Mouse (Mus musculus): ENCODE measurements around the gene Atp2b2. TPM values are rescaled to one million over a fixed set of nuclear protein-coding genes. Genes with fewer than 3 reads are reported as not detected.
"Not testable (repeated sequence)": the region's sequence is repeated elsewhere in the genome, so short reads cannot be mapped to it uniquely, and the experiment has no call there.

Atp2b2 gene
- polyA plus RNA-seq, 1 experiment from 2014 or later, result 0.35 TPM

DNA sequence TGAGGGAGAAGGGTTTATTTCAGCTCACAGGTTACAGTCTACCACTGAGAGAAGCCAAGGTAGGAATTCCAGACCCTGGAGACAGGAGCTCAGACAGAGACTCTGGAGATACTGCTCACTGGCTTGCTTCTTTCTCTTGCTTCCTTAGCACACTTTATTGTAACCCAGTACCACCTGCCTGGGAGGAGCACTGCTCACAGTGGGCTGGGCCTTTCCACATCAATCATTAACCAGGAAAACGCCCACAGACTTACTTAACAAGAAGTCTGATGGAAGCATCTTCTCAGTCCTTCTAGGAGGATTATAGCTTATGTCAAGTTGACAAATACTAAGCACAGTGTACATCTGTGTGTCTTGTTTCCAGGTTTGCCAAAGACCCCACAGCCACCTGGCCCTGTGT, 327.6 kb downstream of the Atp2b2 start:
- ATAC-seq, result no peak
- H3K36me3 ChIP-seq, result peaks cover 99% of the 10 kb centered on the region
- no peak overlapping the region for H3K9ac ChIP-seq
- H3K4me3 ChIP-seq, result no peak overlapping the region
- peaks cover 3% of the 10 kb centered on the region; the same call in 1 of the 2 replicates for H3K4me1 ChIP-seq
- WGBS (ENCODE audit: insufficient replicate concordance), result 61% methylated on average over 1 of the region's 1 CpGs
- H3K27me3 ChIP-seq (replicated peaks), result no peaks in the 10 kb centered on the region
- H3K4me2 ChIP-seq, result no peak overlapping the region
- H3K9me3 ChIP-seq (replicated peaks), result no peaks in the 10 kb centered on the region
- H3K27ac ChIP-seq, result no peak overlapping the region

- H3K27me3 ChIP-seq (replicated peaks), result no peaks in the 10 kb centered on the region
- 65% methylated on average over 2 of the region's 2 CpGs for WGBS (ENCODE audit: insufficient replicate concordance)
- no peak for ATAC-seq
- H3K4me1 ChIP-seq, result peaks cover 3% of the 10 kb centered on the region; the same call in 1 of the 2 replicates
- H3K9me3 ChIP-seq (replicated peaks), result no peaks in the 10 kb centered on the region
- no peak overlapping the region for H3K27ac ChIP-seq
- no peak overlapping the region for H3K4me3 ChIP-seq
- H3K4me2 ChIP-seq, result no peak overlapping the region
- peaks cover 99% of the 10 kb centered on the region for H3K36me3 ChIP-seq
- H3K9ac ChIP-seq, result no peak overlapping the region
Measured at GRCm38 (mm10) chr6:113714276-113714675, 328.1 kb downstream of the Atp2b2 start.

GRCm38 (mm10) chr6:113713389-113713788, 329.0 kb downstream of the Atp2b2 start:
- WGBS (ENCODE audit: insufficient replicate concordance), result 92% methylated on average over 5 of the region's 5 CpGs

DNA sequence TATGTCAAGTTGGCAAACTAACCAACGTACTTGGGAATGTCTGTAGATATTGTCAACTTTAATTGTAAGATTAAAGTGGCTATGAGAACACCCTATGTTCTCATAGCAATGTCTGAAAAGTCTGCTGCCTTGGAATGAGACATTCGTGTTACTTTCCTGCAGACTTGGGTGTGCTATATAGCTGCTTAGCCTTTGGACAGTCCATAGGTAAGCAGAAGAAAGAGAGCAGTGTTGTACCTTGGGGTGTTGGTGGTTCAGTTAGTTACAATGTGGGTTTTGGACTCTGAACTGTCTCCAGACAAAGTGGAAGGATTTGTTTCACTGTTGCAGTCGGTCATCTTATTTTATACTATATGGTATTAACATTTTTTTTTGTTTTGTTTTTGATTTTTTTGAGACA, 329.7 kb downstream of the Atp2b2 start:
- 86% methylated on average over 3 of the region's 3 CpGs for WGBS (ENCODE audit: insufficient replicate concordance)
- H3K9ac ChIP-seq, result no peak overlapping the region
- H3K4me2 ChIP-seq, result no peak overlapping the region
- no peaks in the 10 kb centered on the region for H3K4me1 ChIP-seq
- H3K9me3 ChIP-seq (replicated peaks), result no peaks in the 10 kb centered on the region
- ATAC-seq, result no peak
- no peak overlapping the region for H3K4me3 ChIP-seq
- peaks cover 99% of the 10 kb centered on the region for H3K36me3 ChIP-seq
- no peak overlapping the region for H3K27ac ChIP-seq
- no peaks in the 10 kb centered on the region for H3K27me3 ChIP-seq (replicated peaks)

More at GRCm38 (mm10) chr6:113713389-113713788, 329.0 kb downstream of the Atp2b2 start:
- not testable (repeated sequence) for H3K4me2 ChIP-seq; H3K9me3 ChIP-seq (replicated peaks); H3K27ac ChIP-seq; ATAC-seq; H3K4me1 ChIP-seq; H3K9ac ChIP-seq; H3K4me3 ChIP-seq; H3K27me3 ChIP-seq (replicated peaks)
- peaks cover 99% of the 10 kb centered on the region for H3K36me3 ChIP-seq

- WGBS (ENCODE audit: insufficient replicate concordance), result under 1% methylated on average over 106 of the region's 113 CpGs
- peak overlapping the region; percentile 96 for H3K4me3 ChIP-seq
- H3K4me2 ChIP-seq, result peak overlapping the region; percentile 94
- H3K27me3 ChIP-seq (replicated peaks), result no peaks in the 10 kb centered on the region
- peak overlapping the region; percentile 99 for H3K27ac ChIP-seq
- peaks cover 67% of the 10 kb centered on the region for H3K36me3 ChIP-seq
- no peaks in the 10 kb centered on the region for H3K9me3 ChIP-seq (replicated peaks)
- ATAC-seq, result no peak
- H3K4me1 ChIP-seq, result peaks cover 78% of the 10 kb centered on the region
- peak overlapping the region; percentile 92 for H3K9ac ChIP-seq
Measured at GRCm38 (mm10) chr6:113697222-113698205, 344.9 kb downstream of the Atp2b2 start.

GRCm38 (mm10) chr6:113696582-113697221, 345.7 kb downstream of the Atp2b2 start, which contains the start of gene Tatdn2:
Gene Tatdn2 (plus strand): TSS chr6:113697050.
- H3K4me2 ChIP-seq, result peak within 1 kb of the TSS; percentile 94
- H3K4me1 ChIP-seq, result peaks cover 85% of the 10 kb centered on the region
- peak within 1 kb of the TSS; percentile 99 for H3K27ac ChIP-seq
- peak; percentile 95 for ATAC-seq
- H3K4me3 ChIP-seq, result peak within 1 kb of the TSS; percentile 96
- WGBS (ENCODE audit: insufficient replicate concordance), result under 1% methylated on average over 57 of the region's 58 CpGs
- H3K36me3 ChIP-seq, result peaks cover 62% of the 10 kb centered on the region
- no peaks in the 10 kb centered on the region for H3K9me3 ChIP-seq (replicated peaks)
- peak within 1 kb of the TSS; percentile 92 for H3K9ac ChIP-seq
- H3K27me3 ChIP-seq (replicated peaks), result no peaks in the 10 kb centered on the region

- WGBS (ENCODE audit: insufficient replicate concordance), result 34% methylated on average over 4 of the region's 4 CpGs
Measured at GRCm38 (mm10) chr6:113695766-113696355, 346.6 kb downstream of the Atp2b2 start.

DNA sequence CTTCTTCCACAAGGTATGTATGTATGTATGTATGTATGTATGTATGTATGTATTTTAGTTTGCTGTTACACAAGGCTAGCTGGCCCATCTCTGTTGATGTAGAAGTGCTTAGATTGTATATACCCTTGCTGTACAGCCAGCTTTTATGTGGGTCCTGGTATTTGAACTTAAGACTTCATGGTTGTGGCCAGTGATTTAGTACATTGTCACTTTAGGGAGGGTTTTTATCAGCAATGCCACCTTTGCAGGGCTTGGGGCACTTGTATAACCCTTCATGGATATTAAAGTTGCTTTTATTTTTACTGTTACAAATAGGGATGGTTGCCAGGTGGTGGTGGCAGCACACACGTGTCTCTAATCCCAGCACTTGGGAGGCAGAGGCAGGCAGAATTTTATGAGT, 347.2 kb downstream of the Atp2b2 start:
- H3K4me1 ChIP-seq, result peaks cover 86% of the 10 kb centered on the region
- peak overlapping the region; percentile 68; the same call in 1 of the 2 replicates for H3K9ac ChIP-seq
- H3K27ac ChIP-seq, result peak overlapping the region; percentile 99
- H3K27me3 ChIP-seq (replicated peaks), result no peaks in the 10 kb centered on the region
- peaks cover 47% of the 10 kb centered on the region for H3K36me3 ChIP-seq
- no peak for ATAC-seq
- no peaks in the 10 kb centered on the region for H3K9me3 ChIP-seq (replicated peaks)
- H3K4me2 ChIP-seq, result peak overlapping the region; percentile 94
- 0 out of 2 replicates have a peak overlapping the region, but pooled peaks have one; percentile 96 for H3K4me3 ChIP-seq
- WGBS (ENCODE audit: insufficient replicate concordance), result 35% methylated on average over 1 of the region's 1 CpGs

More at GRCm38 (mm10) chr6:113695766-113696355, 346.6 kb downstream of the Atp2b2 start:
- H3K4me3 ChIP-seq, result peak overlapping the region; percentile 96
- no peaks in the 10 kb centered on the region for H3K27me3 ChIP-seq (replicated peaks)
- ATAC-seq, result no peak
- H3K4me2 ChIP-seq, result peak overlapping the region; percentile 94
- H3K27ac ChIP-seq, result peak overlapping the region; percentile 99
- peak overlapping the region; percentile 68 for H3K9ac ChIP-seq
- H3K36me3 ChIP-seq, result peaks cover 54% of the 10 kb centered on the region
- no peaks in the 10 kb centered on the region for H3K9me3 ChIP-seq (replicated peaks)
- peaks cover 86% of the 10 kb centered on the region for H3K4me1 ChIP-seq

Small RNA genes lying within 50 kb of the gene (microRNA-seq; reads per million reads assigned to microRNA genes)
- gene Mir7042, result 1.8 reads per million

Other genes starting within 250 kb of the Atp2b2 start
- not detected in 2 replicates for gene Slc6a11, start 88.6 kb upstream of the Atp2b2 start, polyA plus RNA-seq (2016; fragmentation: Nextera tagmentation; extraction: Ambion mirVana)
- not detected in 2 replicates for gene Slc6a1, start 240.0 kb upstream of the Atp2b2 start, polyA plus RNA-seq (2016; fragmentation: Nextera tagmentation; extraction: Ambion mirVana)

All from liver, embryonic 12.5 days (tissue).